Mouse (Mus musculus) heart, embryonic 14.5 days (tissue): ENCODE results near the gene Anapc15. TPM values are rescaled to one million over a fixed set of nuclear protein-coding genes. Genes with fewer than 3 reads are reported as not detected.

ENCODE experiments used
- ATAC-seq: fragments of 200-750 bp; cut with Nextera tagmentation; 2 replicates; pipeline ENCODE4 v1.8.0; 2017; ENCODE audit warnings: low read depth, moderate TSS enrichment; ENCODE audit not compliant: insufficient number of reproducible peaks, insufficient read depth, low FRiP score
- H3K27ac ChIP-seq, 2 experiments: fragments of 200-500 bp in 1 of 2; fragments of 300-500 bp in 1 of 2; sonication (generic) in 1 of 2; replicated peaks in 1 of 2; 2 replicates each; pipeline ENCODE4 v1.5.1; 2012 to 2014; ENCODE audit warnings: low read depth in 2 of 2, low read length in 2 of 2, control low read depth in 1 of 2, mild to moderate bottlenecking in 1 of 2, mixed read lengths in 1 of 2; ENCODE audit not compliant: control insufficient read depth in 1 of 2, insufficient read depth in 1 of 2
- H3K27me3 ChIP-seq: fragments of 300-500 bp; sonication (generic); 2 replicates; pipeline ENCODE4 v1.6.1; 2014; ENCODE audit warnings: mild to moderate bottlenecking, low read length, control low read depth; ENCODE audit not compliant: control insufficient read depth, insufficient read depth
- H3K36me3 ChIP-seq: fragments of 300-500 bp; sonication (generic); 2 replicates; pipeline ENCODE4 v1.6.1; 2014; ENCODE audit warnings: mild to moderate bottlenecking, control low read depth, low read length, mixed read lengths; ENCODE audit not compliant: control insufficient read depth, insufficient read depth
- H3K4me1 ChIP-seq, 2 experiments: fragments of 200-500 bp in 1 of 2; fragments of 300-500 bp in 1 of 2; sonication (generic) in 1 of 2; 2 replicates each; pipeline ENCODE4 v1.6.1; 2012 to 2014; ENCODE audit warnings: low read length in 2 of 2, control low read depth in 1 of 2, mixed read lengths in 1 of 2; ENCODE audit not compliant: control insufficient read depth in 2 of 2, insufficient read depth in 2 of 2
- H3K4me2 ChIP-seq: fragments of 300-500 bp; sonication (generic); 2 replicates; pipeline ENCODE4 v1.6.1; 2014; ENCODE audit warnings: mild to moderate bottlenecking, low read length
- H3K4me3 ChIP-seq, 2 experiments: fragments of 200-500 bp in 1 of 2; fragments of 300-500 bp in 1 of 2; sonication (generic) in 1 of 2; 2 replicates each; pipeline ENCODE4 v1.5.1; 2012 to 2014; ENCODE audit warnings: low read length in 2 of 2, mild to moderate bottlenecking in 2 of 2, control low read depth in 1 of 2, low read depth in 1 of 2, moderate library complexity in 1 of 2; ENCODE audit not compliant: control insufficient read depth in 1 of 2, insufficient read depth in 1 of 2
- H3K9ac ChIP-seq: fragments of 300-500 bp; sonication (generic); 2 replicates; pipeline ENCODE4 v1.6.1; 2014; ENCODE audit warnings: mild to moderate bottlenecking, low read length
- H3K9me3 ChIP-seq: fragments of 300-500 bp; sonication (generic); 2 replicates; pipeline ENCODE4 v1.6.1; 2016; ENCODE audit warnings: low read length, control low read depth; ENCODE audit not compliant: control insufficient read depth
- WGBS: fragments of 180-500 bp; shearing (Covaris S2); extraction: QIAGEN DNeasy Blood & Tissue Kit; methylation state at CpG from one replicate; pipeline ENCODE4 v1.1.7; 2014; 5-methylcytosine and 5-hydroxymethylcytosine counted together
- polyA plus RNA-seq: library from polyadenylated mRNA; unstranded; fragments of >200 nt; fragmentation: Nextera tagmentation; extraction: Ambion mirVana; gene quantifications from 2 replicates; pipeline ENCODE4 v1.2.1, GENCODE M21; 2014

The Anapc15 gene
- polyA plus RNA-seq = 52.0 and 53.2 TPM in 2 replicates

DNA sequence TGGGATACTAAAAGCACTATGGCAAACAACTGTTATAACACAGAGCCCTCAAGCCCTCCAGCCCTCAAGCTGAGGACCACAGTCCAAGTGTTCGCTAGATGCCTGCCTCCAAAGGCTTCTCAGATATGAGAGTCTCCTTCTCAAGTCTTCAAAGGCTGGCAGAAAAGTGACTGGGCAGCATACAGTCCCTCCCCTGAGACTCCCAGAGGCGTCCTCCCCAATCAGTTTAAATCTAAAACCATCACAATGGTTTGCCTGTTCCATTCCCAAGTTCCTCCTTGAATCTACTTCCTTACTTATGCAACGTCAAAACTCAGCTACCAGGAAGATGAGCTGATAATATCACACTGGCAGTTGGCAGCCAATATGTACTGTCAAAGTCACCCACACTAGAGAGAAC, at the start of gene Anapc15:
Gene Anapc15, plus strand, starts transcription at position 301 of the 400 bp plus-strand sequence.
- Histone ChIP-seq H3K36me3 (no peaks in the 10 kb centered on the region), H3K4me3 (no peak within 1 kb of the TSS), H3K27me3 (no peaks in the 10 kb centered on the region), H3K4me1 (peaks cover 7 to 14% of the 10 kb centered on the region in 2 experiments), H3K9ac (no peak within 1 kb of the TSS), H3K4me2 (no peak within 1 kb of the TSS), H3K27ac (no peak within 1 kb of the TSS), H3K9me3 (no peaks in the 10 kb centered on the region)
- no peak for ATAC-seq
- WGBS = 67% methylated on average over 3 of the region's 3 CpGs

GRCm38 (mm10) chr7:101817861-101818401, 45.6 kb upstream of the Anapc15 start, which contains the start of gene Phox2a:
Gene Phox2a (plus strand): TSS chr7:101818313.
- Histone ChIP-seq H3K4me1 (peaks cover 9 to 27% of the 10 kb centered on the region in 2 experiments), H3K27ac (no peak within 1 kb of the TSS), H3K27me3 (peaks cover 57% of the 10 kb centered on the region), H3K9me3 (0 out of 2 replicates have a peak, but pooled peaks cover 5% of the 10 kb centered on the region), H3K9ac (no peak within 1 kb of the TSS), H3K4me3 (peak within 1 kb of the TSS; percentile 16 to 33), H3K4me2 (peak within 1 kb of the TSS; percentile 66), H3K36me3 (no peaks in the 10 kb centered on the region)
- 1% methylated on average over 33 of the region's 45 CpGs for WGBS
- ATAC-seq = no peak

GRCm38 (mm10) chr7:101820295-101821030, 43.1 kb upstream of the Anapc15 start:
- ATAC-seq = no peak
- no peaks in the 10 kb centered on the region for H3K9me3 ChIP-seq
- H3K9ac ChIP-seq = no peak overlapping the region
- peak overlapping the region; percentile 15 to 50 for H3K4me3 ChIP-seq
- peaks cover 57% of the 10 kb centered on the region for H3K27me3 ChIP-seq
- peaks cover 9 to 31% of the 10 kb centered on the region in 2 experiments for H3K4me1 ChIP-seq
- no peak overlapping the region for H3K27ac ChIP-seq
- H3K4me2 ChIP-seq = peak overlapping the region; percentile 92
- peaks cover 25% of the 10 kb centered on the region for H3K36me3 ChIP-seq
- WGBS = 3% methylated on average over 35 of the region's 35 CpGs

GRCm38 (mm10) chr7:101821571-101822501, 41.7 kb upstream of the Anapc15 start:
- peak; percentile 79 for ATAC-seq
- under 1% methylated on average over 71 of the region's 71 CpGs for WGBS
- Histone ChIP-seq H3K4me1 (peaks cover 9 to 31% of the 10 kb centered on the region in 2 experiments), H3K4me2 (peak overlapping the region; percentile 92), H3K27me3 (peaks cover 46% of the 10 kb centered on the region), H3K36me3 (peaks cover 38% of the 10 kb centered on the region), H3K4me3 (peak overlapping the region; percentile 44 to 50), H3K9ac (peak overlapping the region; percentile 73), H3K27ac (peak overlapping the region; percentile 19 to 72; a peak in 3 of 4 replicates), H3K9me3 (no peaks in the 10 kb centered on the region)

GRCm38 (mm10) chr7:101822836-101823757, 40.4 kb upstream of the Anapc15 start:
- H3K27ac ChIP-seq = no peak overlapping the region
- ATAC-seq = no peak
- WGBS = 46% methylated on average over 32 of the region's 32 CpGs
- no peak overlapping the region for H3K4me2 ChIP-seq
- H3K9ac ChIP-seq = no peak overlapping the region
- no peaks in the 10 kb centered on the region for H3K9me3 ChIP-seq
- H3K4me3 ChIP-seq = no peak overlapping the region
- H3K27me3 ChIP-seq = peaks cover 34% of the 10 kb centered on the region
- H3K4me1 ChIP-seq = peaks cover 7 to 27% of the 10 kb centered on the region in 2 experiments
- H3K36me3 ChIP-seq = peaks cover 51% of the 10 kb centered on the region

GRCm38 (mm10) chr7:101823758-101824630, 39.5 kb upstream of the Anapc15 start:
- peaks cover 60% of the 10 kb centered on the region for H3K36me3 ChIP-seq
- WGBS = 79% methylated on average over 18 of the region's 18 CpGs
- H3K4me1 ChIP-seq = peaks cover 7 to 21% of the 10 kb centered on the region in 2 experiments
- H3K4me2 ChIP-seq = no peak overlapping the region
- H3K9ac ChIP-seq = no peak overlapping the region
- no peak for ATAC-seq
- H3K4me3 ChIP-seq = no peak overlapping the region
- no peak overlapping the region for H3K27ac ChIP-seq
- peaks cover 25% of the 10 kb centered on the region for H3K27me3 ChIP-seq
- H3K9me3 ChIP-seq = no peaks in the 10 kb centered on the region
